Mouse (Mus musculus): ENCODE results near the gene Ankrd65. TPM values are rescaled to one million over a fixed set of nuclear protein-coding genes. Genes with fewer than 3 reads are reported as not detected.

The Ankrd65 gene
- polyA plus RNA-seq, 1 experiment from 2014 or later = 0.46 TPM

GRCm38 (mm10) chr4:155840076-155841002, 50.1 kb downstream of the Ankrd65 start:
- 7% methylated on average over 8 of the region's 8 CpGs for WGBS
- peaks cover 10% of the 10 kb centered on the region; the same call in 1 of the 2 replicates for H3K36me3 ChIP-seq (ENCODE audit: control insufficient read depth, insufficient read depth, low read length)
- peak; percentile 33; the same call in 1 of the 2 replicates for ATAC-seq (ENCODE audit: insufficient number of reproducible peaks, insufficient read depth, low FRiP score, low read depth)

GRCm38 (mm10) chr4:155841003-155841454, 50.8 kb downstream of the Ankrd65 start:
- Histone ChIP-seq H3K4me1 (ENCODE audit: control insufficient read depth, insufficient read depth, low read length) (peaks cover 29% of the 10 kb centered on the region), H3K27me3 (ENCODE audit: control insufficient read depth, insufficient read depth, low read length) (no peaks in the 10 kb centered on the region), H3K9ac (replicated peaks; ENCODE audit: low read depth, low read length) (peak overlapping the region; percentile 47; the same call in 1 of the 2 replicates), H3K4me3 (ENCODE audit: low read depth, low read length) (peak overlapping the region; percentile 41), H3K9me3 (ENCODE audit: control insufficient read depth, low read depth, low read length) (no peaks in the 10 kb centered on the region), H3K4me2 (replicated peaks; ENCODE audit: low read depth, low read length) (peak overlapping the region; percentile 64), H3K27ac (ENCODE audit: low read length) (peak overlapping the region; percentile 85; the same call in 1 of the 2 replicates), H3K36me3 (ENCODE audit: control insufficient read depth, insufficient read depth, low read length) (peaks cover 10% of the 10 kb centered on the region; the same call in 1 of the 2 replicates)
- under 1% methylated on average over 32 of the region's 32 CpGs for WGBS
- ATAC-seq (ENCODE audit: insufficient number of reproducible peaks, insufficient read depth, low FRiP score, low read depth) = peak; percentile 56

More at GRCm38 (mm10) chr4:155840076-155841002, 50.1 kb downstream of the Ankrd65 start:
- Histone ChIP-seq H3K9me3 (ENCODE audit: control insufficient read depth, low read depth, low read length) (no peaks in the 10 kb centered on the region), H3K9ac (replicated peaks; ENCODE audit: low read depth, low read length) (peak overlapping the region; percentile 47), H3K4me2 (replicated peaks; ENCODE audit: low read depth, low read length) (peak overlapping the region; percentile 64), H3K4me1 (ENCODE audit: control insufficient read depth, insufficient read depth, low read length) (peaks cover 29% of the 10 kb centered on the region), H3K27me3 (ENCODE audit: control insufficient read depth, insufficient read depth, low read length) (no peaks in the 10 kb centered on the region), H3K27ac (ENCODE audit: low read length) (peak overlapping the region; percentile 85), H3K4me3 (ENCODE audit: low read depth, low read length) (peak overlapping the region; percentile 41)

DNA sequence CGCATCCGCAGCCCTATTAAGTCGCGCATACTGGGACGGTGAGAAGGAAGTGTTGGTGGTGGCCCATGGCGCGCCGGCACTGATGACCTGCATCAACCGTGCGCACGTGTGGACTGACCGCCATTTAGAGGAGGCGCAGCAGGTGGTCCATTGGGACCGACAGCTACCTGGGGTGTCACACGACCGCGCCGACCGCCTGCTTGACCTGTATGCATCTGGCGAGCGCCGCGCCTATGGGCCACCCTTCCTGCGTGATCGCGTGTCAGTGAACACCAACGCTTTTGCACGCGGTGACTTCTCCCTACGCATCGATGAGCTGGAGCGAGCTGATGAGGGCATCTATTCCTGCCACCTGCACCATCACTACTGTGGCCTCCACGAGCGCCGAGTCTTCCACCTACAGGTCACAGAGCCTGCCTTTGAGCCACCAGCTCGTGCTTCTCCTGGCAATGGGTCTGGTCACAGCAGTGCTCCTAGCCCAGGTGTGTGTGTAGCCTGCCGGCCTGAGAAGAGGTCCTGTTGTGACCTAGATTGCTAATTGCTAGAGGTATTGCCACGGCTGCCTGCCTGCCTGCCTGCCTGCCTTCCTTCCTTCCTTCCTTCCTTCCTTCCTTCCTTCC, 51.5 kb downstream of the Ankrd65 start:
- no peak overlapping the region for H3K9ac ChIP-seq (replicated peaks; ENCODE audit: low read depth, low read length)
- H3K27me3 ChIP-seq (ENCODE audit: control insufficient read depth, insufficient read depth, low read length) = no peaks in the 10 kb centered on the region
- peaks cover 10% of the 10 kb centered on the region; the same call in 1 of the 2 replicates for H3K36me3 ChIP-seq (ENCODE audit: control insufficient read depth, insufficient read depth, low read length)
- WGBS = 46% methylated on average over 38 of the region's 38 CpGs
- H3K4me1 ChIP-seq (ENCODE audit: control insufficient read depth, insufficient read depth, low read length) = peaks cover 33% of the 10 kb centered on the region
- H3K4me3 ChIP-seq (ENCODE audit: low read depth, low read length) = peak overlapping the region; percentile 41
- H3K9me3 ChIP-seq (ENCODE audit: control insufficient read depth, low read depth, low read length) = no peaks in the 10 kb centered on the region
- ATAC-seq (ENCODE audit: insufficient number of reproducible peaks, insufficient read depth, low FRiP score, low read depth) = no peak
- H3K27ac ChIP-seq (ENCODE audit: low read length) = no peak overlapping the region
- H3K4me2 ChIP-seq (replicated peaks; ENCODE audit: low read depth, low read length) = peak overlapping the region; percentile 64

- Histone ChIP-seq H3K9me3 (ENCODE audit: control insufficient read depth, low read depth, low read length) (no peaks in the 10 kb centered on the region), H3K4me3 (ENCODE audit: low read depth, low read length) (no peak overlapping the region), H3K36me3 (ENCODE audit: control insufficient read depth, insufficient read depth, low read length) (peaks cover 10% of the 10 kb centered on the region; the same call in 1 of the 2 replicates), H3K27ac (ENCODE audit: low read length) (no peak overlapping the region), H3K4me1 (ENCODE audit: control insufficient read depth, insufficient read depth, low read length) (peaks cover 33% of the 10 kb centered on the region), H3K27me3 (ENCODE audit: control insufficient read depth, insufficient read depth, low read length) (no peaks in the 10 kb centered on the region), H3K4me2 (replicated peaks; ENCODE audit: low read depth, low read length) (no peak overlapping the region), H3K9ac (replicated peaks; ENCODE audit: low read depth, low read length) (no peak overlapping the region)
- no peak for ATAC-seq (ENCODE audit: insufficient number of reproducible peaks, insufficient read depth, low FRiP score, low read depth)
- WGBS = 94% methylated on average over 5 of the region's 5 CpGs
Observed at GRCm38 (mm10) chr4:155843231-155843630, 53.0 kb downstream of the Ankrd65 start.

DNA sequence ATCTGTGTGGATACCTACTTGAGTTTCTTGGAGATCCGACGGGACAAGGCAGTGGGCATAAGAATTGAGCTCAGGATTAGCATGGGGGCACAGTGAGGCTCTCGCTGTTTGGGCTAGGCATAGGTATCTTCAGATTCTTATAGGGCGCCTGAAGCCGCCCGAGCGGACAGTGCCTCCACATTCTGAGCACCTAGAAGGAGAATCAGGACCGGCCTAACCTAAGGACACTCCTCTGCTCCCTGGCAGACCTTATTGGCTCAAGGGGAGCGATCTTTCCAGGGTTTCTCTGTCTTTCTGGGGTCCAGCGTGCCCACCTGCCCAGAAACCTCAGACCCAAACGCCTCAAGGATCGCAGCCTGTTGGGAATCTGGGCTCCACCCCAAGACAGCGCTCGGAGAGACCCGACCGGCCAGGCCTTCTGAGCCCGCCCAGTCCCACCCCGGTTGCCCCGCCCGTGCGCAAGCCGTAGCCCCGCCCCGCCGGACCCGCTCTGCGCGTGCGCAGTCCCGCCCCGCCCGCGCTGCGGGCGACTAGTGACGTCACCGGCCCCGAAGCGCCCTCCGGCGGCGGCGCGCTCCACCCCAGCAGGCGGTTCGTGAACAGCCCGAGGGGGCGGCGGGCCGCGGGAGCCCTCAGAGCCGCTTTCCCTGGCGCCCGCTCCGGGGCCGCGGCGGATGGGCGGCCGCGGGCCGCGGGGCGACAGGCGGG, 56.8 kb downstream of the Ankrd65 start, which contains the start of gene Dvl1:
Dvl1 (plus strand) TSS at position 532 of the 708 bp plus-strand sequence.
- Histone ChIP-seq H3K9me3 (ENCODE audit: control insufficient read depth, low read depth, low read length) (no peaks in the 10 kb centered on the region), H3K9ac (replicated peaks; ENCODE audit: low read depth, low read length) (peak within 1 kb of the TSS; percentile 86), H3K4me3 (ENCODE audit: low read depth, low read length) (peak within 1 kb of the TSS; percentile 67), H3K27ac (ENCODE audit: low read length) (peak within 1 kb of the TSS; percentile 34; the same call in 1 of the 2 replicates), H3K4me1 (ENCODE audit: control insufficient read depth, insufficient read depth, low read length) (peaks cover 19% of the 10 kb centered on the region), H3K36me3 (ENCODE audit: control insufficient read depth, insufficient read depth, low read length) (peaks cover 10% of the 10 kb centered on the region; the same call in 1 of the 2 replicates), H3K27me3 (ENCODE audit: control insufficient read depth, insufficient read depth, low read length) (no peaks in the 10 kb centered on the region), H3K4me2 (replicated peaks; ENCODE audit: low read depth, low read length) (peak within 1 kb of the TSS; percentile 92)
- peak; percentile 93 for ATAC-seq (ENCODE audit: insufficient number of reproducible peaks, insufficient read depth, low FRiP score, low read depth)
- 3% methylated on average over 60 of the region's 65 CpGs for WGBS

DNA sequence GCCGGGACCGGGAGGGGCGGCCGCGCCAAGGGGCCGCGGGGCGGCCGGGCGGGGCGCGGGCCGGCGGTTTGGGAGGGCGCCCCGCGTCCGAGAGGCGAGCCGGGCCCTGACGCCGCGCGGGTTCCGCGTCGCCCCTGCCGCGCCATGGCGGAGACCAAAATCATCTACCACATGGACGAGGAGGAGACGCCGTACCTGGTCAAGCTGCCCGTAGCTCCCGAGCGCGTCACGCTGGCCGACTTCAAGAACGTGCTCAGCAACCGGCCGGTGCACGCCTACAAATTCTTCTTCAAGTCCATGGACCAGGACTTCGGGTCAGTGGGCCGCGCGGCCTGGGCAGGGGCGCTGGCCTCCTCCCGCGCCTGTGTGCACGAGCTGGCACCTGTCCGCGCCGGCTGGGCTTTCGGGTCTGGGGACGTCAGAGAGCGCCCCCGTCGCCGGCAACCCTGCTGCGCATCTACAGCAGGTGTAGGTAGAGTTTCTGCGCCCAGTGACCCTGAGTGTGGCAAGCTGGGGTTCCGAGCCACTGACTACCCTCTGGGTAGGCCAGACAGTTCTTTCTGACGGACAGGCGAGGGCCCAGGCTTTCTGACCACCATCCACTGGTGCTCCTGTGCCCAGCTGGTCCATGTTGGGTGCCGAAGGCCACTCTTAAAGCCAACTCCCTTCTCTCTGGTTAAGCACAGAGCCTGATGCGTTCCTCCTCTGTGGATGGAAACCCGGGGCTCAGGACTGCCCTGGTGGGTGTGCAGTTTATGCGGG, 57.5 kb downstream of the Ankrd65 start:
- peaks cover 19% of the 10 kb centered on the region for H3K4me1 ChIP-seq (ENCODE audit: control insufficient read depth, insufficient read depth, low read length)
- WGBS = 2% methylated on average over 54 of the region's 69 CpGs
- H3K4me2 ChIP-seq (replicated peaks; ENCODE audit: low read depth, low read length) = peak overlapping the region; percentile 92
- H3K27ac ChIP-seq (ENCODE audit: low read length) = no peak overlapping the region
- peak overlapping the region; percentile 86 for H3K9ac ChIP-seq (replicated peaks; ENCODE audit: low read depth, low read length)
- H3K36me3 ChIP-seq (ENCODE audit: control insufficient read depth, insufficient read depth, low read length) = peaks cover 6% of the 10 kb centered on the region; the same call in 1 of the 2 replicates
- H3K4me3 ChIP-seq (ENCODE audit: low read depth, low read length) = peak overlapping the region; percentile 67
- ATAC-seq (ENCODE audit: insufficient number of reproducible peaks, insufficient read depth, low FRiP score, low read depth) = peak; percentile 10
- no peaks in the 10 kb centered on the region for H3K27me3 ChIP-seq (ENCODE audit: control insufficient read depth, insufficient read depth, low read length)
- H3K9me3 ChIP-seq (ENCODE audit: control insufficient read depth, low read depth, low read length) = no peaks in the 10 kb centered on the region

DNA sequence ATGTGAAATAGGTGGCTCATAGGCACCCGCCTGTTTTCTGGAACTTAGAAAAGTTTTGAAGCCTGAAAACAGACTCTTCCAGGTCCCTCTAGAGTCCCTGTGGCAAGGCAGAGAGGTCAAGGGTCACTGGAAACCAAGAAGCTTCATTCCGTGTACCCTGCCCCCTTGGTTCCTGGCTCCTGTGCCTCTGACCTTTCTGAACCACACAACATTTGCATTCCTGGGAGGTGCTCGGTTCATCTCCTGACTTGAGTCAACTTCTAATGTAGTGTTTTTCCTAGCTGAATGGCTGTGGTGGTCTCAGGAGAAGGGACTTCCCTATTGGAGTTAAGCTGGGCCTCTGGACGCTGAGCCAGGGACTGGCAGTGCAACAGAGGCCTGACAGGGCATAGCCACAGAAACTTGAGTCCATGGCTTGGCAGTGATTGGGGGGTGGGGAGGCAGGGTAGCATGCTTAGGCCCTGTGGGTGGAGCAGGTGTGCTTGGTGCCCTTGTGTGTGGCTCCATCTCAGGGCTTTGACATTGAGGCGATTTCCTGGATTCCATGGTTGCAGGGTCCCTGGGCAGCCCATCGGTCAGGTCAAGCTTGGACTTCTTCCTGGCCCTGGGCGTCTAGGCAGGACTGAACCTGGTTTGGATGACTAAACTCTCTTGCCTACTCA, 58.3 kb downstream of the Ankrd65 start:
- Histone ChIP-seq H3K9ac (replicated peaks; ENCODE audit: low read depth, low read length) (peak overlapping the region; percentile 86), H3K36me3 (ENCODE audit: control insufficient read depth, insufficient read depth, low read length) (no peaks in the 10 kb centered on the region), H3K4me3 (ENCODE audit: low read depth, low read length) (peak overlapping the region; percentile 67), H3K27me3 (ENCODE audit: control insufficient read depth, insufficient read depth, low read length) (no peaks in the 10 kb centered on the region), H3K4me1 (ENCODE audit: control insufficient read depth, insufficient read depth, low read length) (peaks cover 19% of the 10 kb centered on the region), H3K9me3 (ENCODE audit: control insufficient read depth, low read depth, low read length) (no peaks in the 10 kb centered on the region), H3K27ac (ENCODE audit: low read length) (no peak overlapping the region), H3K4me2 (replicated peaks; ENCODE audit: low read depth, low read length) (peak overlapping the region; percentile 92)
- no peak for ATAC-seq (ENCODE audit: insufficient number of reproducible peaks, insufficient read depth, low FRiP score, low read depth)
- WGBS = 47% methylated on average over 7 of the region's 7 CpGs
